Mouse (Mus musculus) liver, embryonic 18 days (tissue): Measurements from ENCODE around the gene Ccdc28a. TPM values are rescaled to one million over a fixed set of nuclear protein-coding genes. Genes with fewer than 3 reads are reported as not detected.

ENCODE experiments used
- polyA plus RNA-seq: library from polyadenylated mRNA; depleted of rRNA; stranded (reverse); fragments of >200 nt; gene quantifications from 2 replicates; pipeline ENCODE4 v1.2.3, GENCODE M21; 2012; rRNA removed

Ccdc28a gene
- 14.8 and 16.3 TPM in 2 replicates for polyA plus RNA-seq

GRCm38 (mm10) chr10:18234560-18235401 is at the start of gene Ccdc28a:
Ccdc28a (minus strand) TSS chr10:18234998.

DNA sequence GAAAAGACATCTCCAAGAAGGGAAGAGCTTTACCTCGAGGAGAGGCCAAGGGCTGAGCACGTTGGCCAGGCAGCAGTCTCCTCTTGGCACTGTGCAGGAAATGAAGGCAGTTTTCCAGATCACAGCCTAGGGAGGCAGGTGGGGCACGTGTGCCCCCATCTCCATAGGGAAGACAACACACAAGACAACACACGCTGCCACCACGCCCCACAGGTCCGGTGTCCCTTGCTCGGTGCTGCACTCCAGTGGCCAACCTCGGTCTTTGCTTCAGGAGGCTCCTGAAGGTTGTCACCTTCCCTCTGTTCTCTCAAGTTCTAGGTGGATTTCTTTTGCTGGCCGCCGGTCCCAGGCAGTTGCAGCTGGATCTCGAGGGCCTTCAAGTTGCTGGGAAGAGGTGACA is 24.1 kb downstream of the Ccdc28a start, which contains the start of gene Ect2l:
Ect2l (minus strand) TSS at position 165 of the 400 bp plus-strand sequence.

Other genes starting within 250 kb of the Ccdc28a start
- gene Abracl, start 211.7 kb downstream of the Ccdc28a start, polyA plus RNA-seq = 28.4 and 33.8 TPM in 2 replicates
- gene Reps1, start 179.1 kb downstream of the Ccdc28a start, polyA plus RNA-seq = 11.6 and 11.9 TPM in 2 replicates
- 0.06 and 0.08 TPM in 2 replicates for gene Ect2l, start 24.1 kb downstream of the Ccdc28a start, polyA plus RNA-seq
- gene Nhsl1, start 84.0 kb upstream of the Ccdc28a start, polyA plus RNA-seq = 1.0 and 1.2 TPM in 2 replicates